Mouse (Mus musculus): ENCODE data around the gene Fam167b. TPM values are rescaled to one million over a fixed set of nuclear protein-coding genes. Genes with fewer than 3 reads are reported as not detected.

The Fam167b gene
- polyA plus RNA-seq, 1 experiment, result not detected

DNA sequence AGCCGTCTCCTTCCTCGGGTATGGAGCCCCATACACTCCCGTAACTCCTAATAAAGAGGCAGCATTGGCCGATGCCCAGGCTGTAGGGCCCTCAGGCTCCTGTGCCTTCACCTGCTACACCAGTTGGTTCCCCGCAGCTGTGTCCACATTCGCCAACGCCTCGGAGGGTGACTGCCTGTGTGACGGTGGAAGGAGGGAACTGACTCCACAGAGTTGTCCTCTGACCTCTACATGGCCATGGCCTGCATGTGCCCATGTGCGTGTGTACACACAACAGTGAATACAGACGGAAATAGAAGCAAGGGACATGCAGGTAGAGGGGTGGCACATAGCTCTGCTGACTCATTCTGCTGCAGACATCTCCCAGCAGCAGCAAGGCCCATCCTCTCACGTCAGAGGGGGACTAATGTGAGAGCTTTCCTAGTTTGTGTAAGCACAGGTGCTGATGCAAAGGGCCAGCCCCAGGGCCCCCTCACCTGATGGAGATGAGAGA, 30.8 kb upstream of the Fam167b start:
- TF ChIP-seq POLR2A (IDR thresholded peaks at IDR 0.05; ENCODE audit: low read depth, low read length) (no peak), CTCF (IDR thresholded peaks at IDR 0.05; ENCODE audit: borderline replicate concordance, insufficient read depth, low read length) (no peak)
- no peak overlapping the region for H3K27ac ChIP-seq (ENCODE audit: insufficient read depth, low read length)
- no peaks in the 10 kb centered on the region for H3K4me1 ChIP-seq (ENCODE audit: control insufficient read depth, insufficient read depth, low read length)
- no peak overlapping the region for H3K4me3 ChIP-seq (ENCODE audit: insufficient read depth, low read length)

DNA sequence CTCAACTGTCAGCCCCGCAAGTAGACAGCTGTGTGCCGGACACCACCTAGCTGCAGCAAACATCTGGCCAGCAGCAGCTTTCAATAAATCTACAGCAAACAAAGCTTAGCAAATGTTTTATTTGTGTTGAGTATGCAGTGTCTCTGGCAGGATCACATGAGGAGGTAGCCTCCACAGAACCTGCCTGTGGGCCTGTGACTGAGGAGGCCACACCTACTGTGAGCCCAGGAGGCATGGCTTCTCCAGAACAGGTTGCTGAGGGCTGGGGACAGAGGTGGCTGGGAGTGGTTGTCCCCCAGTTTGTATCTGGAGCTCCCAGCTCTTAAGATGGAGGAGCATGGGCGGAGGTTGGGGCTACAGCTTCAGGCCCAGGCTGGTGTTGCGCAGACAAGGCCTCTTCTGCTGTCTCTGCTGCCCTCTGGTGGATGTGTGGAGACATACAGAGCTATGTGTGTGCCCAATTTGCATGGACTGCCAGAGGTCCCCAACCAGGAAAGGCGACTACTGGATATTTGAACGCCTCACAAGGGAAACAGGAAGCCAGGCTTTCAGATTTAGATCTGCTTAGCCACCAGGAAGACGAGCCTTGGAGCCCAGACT, 30.2 kb upstream of the Fam167b start:
- TF ChIP-seq POLR2A (IDR thresholded peaks at IDR 0.05; ENCODE audit: low read depth, low read length) (no peak), CTCF (IDR thresholded peaks at IDR 0.05; ENCODE audit: borderline replicate concordance, insufficient read depth, low read length) (peak; percentile 98)
- Histone ChIP-seq H3K4me3 (ENCODE audit: insufficient read depth, low read length) (no peak overlapping the region), H3K4me1 (ENCODE audit: control insufficient read depth, insufficient read depth, low read length) (no peaks in the 10 kb centered on the region), H3K27ac (ENCODE audit: insufficient read depth, low read length) (no peak overlapping the region)

DNA sequence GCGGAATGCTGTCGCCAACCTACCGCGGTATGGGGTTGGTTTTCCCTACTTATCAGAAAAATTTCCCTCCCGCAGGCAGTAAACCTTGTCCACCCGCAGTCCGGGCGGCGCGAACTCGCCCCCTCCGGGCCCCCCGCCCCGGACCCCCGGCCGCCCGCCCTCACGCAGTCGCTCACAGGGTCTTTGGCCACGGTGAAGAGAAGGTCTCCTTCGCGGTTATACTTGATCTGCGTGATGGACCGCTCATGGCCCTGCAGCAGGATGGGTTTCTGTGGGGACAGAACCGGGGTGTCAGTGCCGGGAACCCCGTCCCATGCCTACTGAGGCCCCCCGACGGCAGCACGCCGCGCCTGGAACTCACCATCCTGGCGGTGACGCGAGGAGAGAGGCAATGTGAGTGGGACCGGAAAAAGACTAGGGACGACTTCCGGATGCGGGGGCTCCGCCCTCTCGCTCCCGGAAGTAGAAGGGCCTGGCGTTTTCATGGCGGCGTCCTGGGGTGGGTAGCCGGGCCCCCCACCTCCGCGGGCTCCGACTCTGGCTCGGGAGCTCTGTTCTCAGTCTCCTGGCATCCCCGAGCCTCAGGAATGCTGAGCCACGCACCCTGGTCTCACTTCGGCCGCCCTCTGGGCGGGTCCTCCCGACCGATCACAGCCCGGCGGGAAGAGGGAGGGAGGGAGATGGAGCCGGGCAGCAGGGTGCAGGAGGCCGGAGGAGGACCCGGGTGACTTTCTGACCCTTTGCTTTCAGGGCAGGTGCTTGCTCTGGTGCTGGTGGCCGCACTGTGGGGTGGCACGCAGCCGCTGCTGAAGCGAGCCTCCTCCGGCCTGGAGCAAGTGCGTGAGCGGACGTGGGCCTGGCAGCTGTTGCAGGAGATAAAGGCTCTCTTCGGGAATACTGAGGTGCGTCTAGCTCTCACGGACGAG, 22.1 kb upstream of the Fam167b start, which contains the start of the genes Eif3i and Tmem234:
Eif3i (minus strand) TSS at position 416 of the 926 bp plus-strand sequence.
Tmem234 (plus strand) TSS at position 436 of the 926 bp plus-strand sequence.
- Histone ChIP-seq H3K4me3 (ENCODE audit: insufficient read depth, low read length) (peak within 1 kb of the TSS; percentile 96), H3K4me1 (ENCODE audit: control insufficient read depth, insufficient read depth, low read length) (peaks cover 10% of the 10 kb centered on the region), H3K27ac (ENCODE audit: insufficient read depth, low read length) (no peak within 1 kb of the TSS)
- peak; percentile 95 for TF ChIP-seq POLR2A (IDR thresholded peaks at IDR 0.05; ENCODE audit: low read depth, low read length)
- TF ChIP-seq CTCF (IDR thresholded peaks at IDR 0.05; ENCODE audit: borderline replicate concordance, insufficient read depth, low read length), result no peak

DNA sequence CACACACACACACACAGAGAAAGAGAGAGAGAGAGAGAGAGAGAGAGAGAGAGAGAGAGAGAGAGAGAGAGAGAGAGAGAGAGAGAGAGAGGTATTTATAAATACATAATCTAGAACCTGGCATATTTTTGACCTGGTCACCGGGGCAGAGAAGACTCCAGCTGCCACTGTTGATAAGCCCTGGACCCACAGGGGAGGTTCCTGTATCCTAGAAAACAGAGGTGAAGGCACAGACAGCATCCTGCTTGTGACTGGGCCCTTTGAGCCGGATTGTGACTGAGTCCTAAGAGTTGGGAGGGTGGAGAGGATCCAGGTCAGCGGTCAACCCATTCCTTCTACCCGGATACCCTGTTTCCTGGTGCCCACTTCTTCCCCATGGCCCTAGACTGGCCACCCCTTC, 10.5 kb upstream of the Fam167b start:
- no peak overlapping the region for H3K4me3 ChIP-seq (ENCODE audit: insufficient read depth, low read length)
- TF ChIP-seq POLR2A (IDR thresholded peaks at IDR 0.05; ENCODE audit: low read depth, low read length) (no peak), CTCF (IDR thresholded peaks at IDR 0.05; ENCODE audit: borderline replicate concordance, insufficient read depth, low read length) (no peak)
- H3K4me1 ChIP-seq (ENCODE audit: control insufficient read depth, insufficient read depth, low read length), result no peaks in the 10 kb centered on the region
- H3K27ac ChIP-seq (ENCODE audit: insufficient read depth, low read length), result no peak overlapping the region

DNA sequence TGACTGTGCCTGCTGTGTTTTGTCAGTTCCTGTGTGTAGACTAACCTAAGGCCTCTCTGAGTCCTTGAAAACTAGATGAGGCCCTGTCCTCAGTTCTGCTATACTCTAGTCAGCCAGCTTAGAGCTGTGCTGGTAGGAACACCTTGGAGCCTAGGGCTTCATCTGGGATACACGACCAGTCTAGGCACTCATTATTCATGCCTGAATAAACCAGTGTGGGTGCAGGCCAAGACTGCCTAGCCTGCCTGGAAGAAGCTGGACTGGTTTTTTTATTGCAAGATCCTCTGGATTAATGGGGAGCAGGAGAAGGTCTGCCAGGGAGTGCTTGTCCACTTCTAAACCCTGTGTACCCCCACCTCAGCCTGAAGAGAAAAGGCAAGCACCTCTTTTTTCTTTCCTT, 8.6 kb upstream of the Fam167b start:
- Histone ChIP-seq H3K4me1 (ENCODE audit: control insufficient read depth, insufficient read depth, low read length) (no peaks in the 10 kb centered on the region), H3K4me3 (ENCODE audit: insufficient read depth, low read length) (no peak overlapping the region), H3K27ac (ENCODE audit: insufficient read depth, low read length) (no peak overlapping the region)
- TF ChIP-seq POLR2A (IDR thresholded peaks at IDR 0.05; ENCODE audit: low read depth, low read length) (no peak), CTCF (IDR thresholded peaks at IDR 0.05; ENCODE audit: borderline replicate concordance, insufficient read depth, low read length) (no peak)

GRCm38 (mm10) chr4:129585773-129586172, 7.4 kb upstream of the Fam167b start:
- Histone ChIP-seq H3K27ac (ENCODE audit: insufficient read depth, low read length) (no peak overlapping the region), H3K4me3 (ENCODE audit: insufficient read depth, low read length) (no peak overlapping the region), H3K4me1 (ENCODE audit: control insufficient read depth, insufficient read depth, low read length) (no peaks in the 10 kb centered on the region)
- TF ChIP-seq CTCF (IDR thresholded peaks at IDR 0.05; ENCODE audit: borderline replicate concordance, insufficient read depth, low read length) (no peak), POLR2A (IDR thresholded peaks at IDR 0.05; ENCODE audit: low read depth, low read length) (no peak)

GRCm38 (mm10) chr4:129584884-129585608, 6.7 kb upstream of the Fam167b start:
- H3K4me1 ChIP-seq (ENCODE audit: control insufficient read depth, insufficient read depth, low read length), result no peaks in the 10 kb centered on the region
- H3K27ac ChIP-seq (ENCODE audit: insufficient read depth, low read length), result peak overlapping the region; percentile 29
- H3K4me3 ChIP-seq (ENCODE audit: insufficient read depth, low read length), result peak overlapping the region; percentile 30
- peak; percentile 53; the same call in 1 of the 2 replicates for TF ChIP-seq CTCF (IDR thresholded peaks at IDR 0.05; ENCODE audit: borderline replicate concordance, insufficient read depth, low read length)
- TF ChIP-seq POLR2A (IDR thresholded peaks at IDR 0.05; ENCODE audit: low read depth, low read length), result peak; percentile 60

GRCm38 (mm10) chr4:129584370-129584769, 6.0 kb upstream of the Fam167b start:
- H3K27ac ChIP-seq (ENCODE audit: insufficient read depth, low read length), result peak overlapping the region; percentile 29; the same call in 1 of the 2 replicates

DNA sequence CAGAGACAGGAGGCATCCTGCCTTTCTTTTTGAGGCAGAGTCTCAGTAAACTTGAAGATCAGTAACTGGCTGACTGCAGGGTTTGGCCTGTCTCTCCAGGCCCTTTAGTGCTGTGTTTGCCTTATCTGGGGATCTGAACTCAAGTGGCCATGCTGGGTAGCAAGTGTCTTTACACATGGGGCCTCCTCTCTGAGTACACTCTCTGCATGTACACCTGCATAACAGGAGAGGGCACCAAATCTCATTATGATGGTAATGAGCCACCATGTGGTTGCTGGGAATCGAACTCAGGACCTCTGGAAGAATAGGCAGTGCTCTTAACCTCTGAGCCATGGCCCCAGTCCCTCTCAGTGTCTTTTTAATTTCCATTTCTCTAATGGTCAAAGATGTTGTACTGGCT, 3.9 kb upstream of the Fam167b start:
- Histone ChIP-seq H3K4me3 (ENCODE audit: insufficient read depth, low read length) (no peak overlapping the region), H3K27ac (ENCODE audit: insufficient read depth, low read length) (no peak overlapping the region), H3K4me1 (ENCODE audit: control insufficient read depth, insufficient read depth, low read length) (no peaks in the 10 kb centered on the region)
- TF ChIP-seq POLR2A (IDR thresholded peaks at IDR 0.05; ENCODE audit: low read depth, low read length) (no peak), CTCF (IDR thresholded peaks at IDR 0.05; ENCODE audit: borderline replicate concordance, insufficient read depth, low read length) (no peak)

More at GRCm38 (mm10) chr4:129584370-129584769, 6.0 kb upstream of the Fam167b start:
- TF ChIP-seq CTCF (IDR thresholded peaks at IDR 0.05; ENCODE audit: borderline replicate concordance, insufficient read depth, low read length) (no peak), POLR2A (IDR thresholded peaks at IDR 0.05; ENCODE audit: low read depth, low read length) (no peak)
- no peaks in the 10 kb centered on the region for H3K4me1 ChIP-seq (ENCODE audit: control insufficient read depth, insufficient read depth, low read length)
- H3K4me3 ChIP-seq (ENCODE audit: insufficient read depth, low read length), result peak overlapping the region; percentile 30; the same call in 1 of the 2 replicates
